Comparison of ENCODE assay signal across 8 mouse cellular contexts in genomic region chr19:5023621-5024479, GRCm38 (mm10). TPM values are rescaled to one million over a fixed set of nuclear protein-coding genes. Genes with fewer than 3 reads are reported as not detected.
DNase-seq lines count a peak whose midpoint lies in the region; ATAC-seq lines count a peak whose summit lies in the region.

Gene Slc29a2, plus strand, starts transcription at chr19:5023860.

- H3K4me2 ChIP-seq in hindbrain, embryonic 11.5 days (replicated peaks; ENCODE audit: low read depth, low read length), result peak within 1 kb of the TSS; percentile 74

- no peaks in the 10 kb centered on the region for H3K27me3 ChIP-seq in hindbrain, embryonic 11.5 days (ENCODE audit: control insufficient read depth, insufficient read depth, low read length)

- DNase-seq in MN1 (ENCODE audit: low spot score), result peak; percentile 88
- DNase-seq in cerebellum, adult 9-10 months, result peak; percentile 92
- DNase-seq in frontal cortex, adult 2 months (ENCODE audit: extremely low spot score in 1 of 2, low spot score in 1 of 2), result peak; percentile 83 to 92
- peak; percentile 93 for DNase-seq in hindbrain, embryonic 11.5 days (ENCODE audit: low spot score)
- DNase-seq in layer of hippocampus, postnatal 14 days (ENCODE audit: low spot score in 2 of 2), result peak; percentile 85 to 90
- DNase-seq in lung, postnatal 10 days, result peak; percentile 96
- peak; percentile 80 for DNase-seq in ovary, postnatal 14 days (ENCODE audit: low spot score)
- peak; percentile 73 to 77 for DNase-seq in thymus, postnatal 10 days (ENCODE audit: low spot score in 2 of 2)

- no peaks in the 10 kb centered on the region for H3K36me3 ChIP-seq in hindbrain, embryonic 11.5 days (ENCODE audit: control insufficient read depth, insufficient read depth, low read length)

- H3K27ac ChIP-seq in hindbrain, embryonic 11.5 days (ENCODE audit: low read depth, low read length), result peak within 1 kb of the TSS; percentile 80

- H3K9me3 ChIP-seq in hindbrain, embryonic 11.5 days (ENCODE audit: control insufficient read depth, low read length), result no peaks in the 10 kb centered on the region

- peak within 1 kb of the TSS; percentile 74 for H3K9ac ChIP-seq in hindbrain, embryonic 11.5 days (ENCODE audit: low read depth, low read length)

- peak within 1 kb of the TSS; percentile 53 for H3K4me3 ChIP-seq in hindbrain, embryonic 11.5 days (ENCODE audit: low read depth, low read length)

- no peaks in the 10 kb centered on the region for H3K4me1 ChIP-seq in hindbrain, embryonic 11.5 days (replicated peaks; ENCODE audit: control insufficient read depth, insufficient read depth, low read length)

- ATAC-seq in hindbrain, embryonic 11.5 days (ENCODE audit: low FRiP score), result peak; percentile 96

- under 1% methylated on average over 62 of the region's 62 CpGs for WGBS in hindbrain, embryonic 11.5 days

RNA-seq across cellular contexts. Expression of gene Slc29a2, which starts in this region (rescaled TPM):
- polyA plus RNA-seq in frontal cortex, adult 2 months (2012; rRNA removed), result 23.2 and 26.5 TPM in 2 replicates
- 3.8 and 4.1 TPM in 2 replicates for polyA plus RNA-seq in hindbrain, embryonic 11.5 days (2014; fragmentation: Nextera tagmentation; extraction: Ambion mirVana)
- 10 to 100 TPM; 16.8 to 17.3 TPM for total RNA-seq in layer of hippocampus, postnatal 14 days (2021)

Comparison
In these comparisons a context has a peak if more than half of its experiments do, and no peak if none do; other contexts are left out.
1. Peak in every context shown above with its lines: DNase-seq, ATAC-seq, H3K4me3 ChIP-seq and H3K27ac ChIP-seq.